Mouse (Mus musculus) hindbrain, embryonic 16.5 days (tissue): Measurements from ENCODE around the gene Crip1. TPM values are rescaled to one million over a fixed set of nuclear protein-coding genes. Genes with fewer than 3 reads are reported as not detected.

ENCODE experiments used
- polyA plus RNA-seq: library from polyadenylated mRNA; unstranded; fragments of >200 nt; fragmentation: Nextera tagmentation; extraction: Ambion mirVana; gene quantifications from 2 replicates; pipeline ENCODE4 v1.2.1, GENCODE M21; 2015

Gene Crip1
- polyA plus RNA-seq, 1 experiment from 2014 or later = 29.8 TPM

Other genes starting within 250 kb of the Crip1 start
- gene Jag2, start 216.5 kb upstream of the Crip1 start, polyA plus RNA-seq = 10.7 and 11.1 TPM in 2 replicates
- gene Nudt14, start 204.2 kb upstream of the Crip1 start, polyA plus RNA-seq = 54.2 and 57.3 TPM in 2 replicates
- gene Btbd6, start 169.8 kb upstream of the Crip1 start, polyA plus RNA-seq = 54.3 and 55.8 TPM in 2 replicates
- gene Brf1, start 145.6 kb upstream of the Crip1 start, polyA plus RNA-seq = 40.5 and 43.1 TPM in 2 replicates
- 20.4 and 27.8 TPM in 2 replicates for gene Pacs2, start 131.8 kb upstream of the Crip1 start, polyA plus RNA-seq
- gene Tex22, start 71.8 kb upstream of the Crip1 start, polyA plus RNA-seq = not detected in 2 replicates
- 13.4 and 14.6 TPM in 2 replicates for gene Mta1, start 48.0 kb upstream of the Crip1 start, polyA plus RNA-seq
- gene Crip2, start 6.1 kb upstream of the Crip1 start, polyA plus RNA-seq = 342 and 346 TPM in 2 replicates
- gene Tedc1, start 10.1 kb downstream of the Crip1 start, polyA plus RNA-seq = 14.5 and 18.3 TPM in 2 replicates
- gene Tmem121, start 39.6 kb downstream of the Crip1 start, polyA plus RNA-seq = 50.8 and 52.2 TPM in 2 replicates